Mouse (Mus musculus): ENCODE measurements around the gene Olfr584. TPM values are rescaled to one million over a fixed set of nuclear protein-coding genes. Genes with fewer than 3 reads are reported as not detected.

Olfr584 gene
- not detected in 3 replicates for total RNA-seq (2017)

DNA sequence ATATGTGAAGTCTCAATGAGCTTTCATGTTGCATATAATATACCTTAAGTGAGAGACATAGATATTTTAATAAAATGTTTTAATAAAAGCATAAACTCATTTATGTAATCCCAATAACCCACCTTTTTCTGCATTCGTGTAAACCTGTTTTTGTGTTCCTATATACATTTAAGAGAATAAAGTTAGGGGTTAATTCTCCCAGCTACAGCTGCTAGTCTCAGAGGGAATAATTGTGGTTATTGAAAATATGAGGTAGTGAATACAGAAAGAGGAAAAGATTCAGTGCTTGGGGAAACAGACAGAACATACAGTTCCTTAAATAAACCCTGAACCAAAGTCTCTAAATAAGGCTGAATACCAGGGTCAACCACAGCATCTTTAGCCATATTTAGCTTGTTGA lies at the start of gene Olfr584:
TSS of gene Olfr584 (plus strand) at position 301 of the 400 bp plus-strand sequence.
- no peak for ATAC-seq (replicated peaks; ENCODE audit: insufficient number of reproducible peaks, low FRiP score, low TSS enrichment, poor library complexity, severe bottlenecking)

DNA sequence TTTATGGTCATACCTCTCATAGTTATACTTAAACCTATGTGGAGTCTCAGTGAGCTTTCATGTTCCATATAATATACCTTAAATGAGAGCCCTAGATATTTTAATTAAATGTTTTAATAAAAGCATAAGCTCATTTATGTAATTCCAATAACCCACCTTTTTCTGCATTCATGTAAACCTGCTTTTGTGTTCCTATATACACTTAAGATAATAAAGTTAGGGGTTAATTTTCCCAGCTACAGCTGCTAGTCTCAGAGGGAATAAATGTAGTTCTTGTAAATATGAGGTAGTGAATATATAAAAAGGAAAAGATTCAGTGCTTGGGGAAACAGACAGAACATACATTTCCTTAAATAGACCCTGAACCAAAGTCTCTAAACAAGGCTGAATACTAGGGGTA lies 44.0 kb upstream of the Olfr584 start, which contains the start of gene Olfr582:
TSS of gene Olfr582 (plus strand) at position 301 of the 400 bp plus-strand sequence.
- ATAC-seq (replicated peaks; ENCODE audit: insufficient number of reproducible peaks, low FRiP score, low TSS enrichment, poor library complexity, severe bottlenecking) = no peak

DNA sequence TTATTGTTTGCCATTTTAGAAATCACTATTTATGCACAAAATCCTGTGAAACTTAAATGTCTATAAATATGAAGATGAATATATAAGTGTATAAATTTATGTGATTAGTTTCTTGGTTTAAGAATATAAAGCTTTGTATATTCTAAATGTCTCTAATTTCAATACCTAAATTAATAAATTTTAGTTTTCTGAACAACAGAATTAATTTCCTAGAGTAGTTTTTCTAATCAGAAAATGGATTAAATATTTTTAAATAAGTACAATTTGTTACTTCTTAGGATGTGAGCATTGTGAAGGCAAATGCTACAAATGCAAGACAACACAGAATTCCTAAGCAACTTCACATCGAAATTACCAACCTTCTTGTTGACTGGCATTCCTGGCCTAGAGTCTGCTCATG lies 30.7 kb upstream of the Olfr584 start, which contains the start of gene Olfr583:
TSS of gene Olfr583 (plus strand) at position 301 of the 400 bp plus-strand sequence.
- ATAC-seq (replicated peaks; ENCODE audit: insufficient number of reproducible peaks, low FRiP score, low TSS enrichment, poor library complexity, severe bottlenecking) = no peak

DNA sequence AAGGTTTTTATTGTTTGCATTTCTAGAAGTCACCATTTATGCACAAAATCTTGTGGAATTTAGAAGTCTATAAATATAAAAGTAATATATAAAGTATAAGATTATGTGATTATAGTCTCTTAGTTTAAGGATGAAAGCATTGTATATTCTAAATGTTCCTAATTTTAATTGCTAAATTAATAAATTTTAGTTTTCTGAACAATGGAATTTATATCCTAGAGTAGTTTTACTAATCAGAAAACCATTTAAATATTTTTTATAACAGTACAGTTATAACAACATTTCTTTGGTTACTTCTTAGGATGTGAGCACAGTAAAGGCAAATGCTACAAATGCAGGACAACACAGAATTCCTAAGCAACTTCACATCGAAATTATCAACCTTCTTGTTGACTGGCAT lies 15.7 kb downstream of the Olfr584 start, which contains the start of gene Olfr585:
TSS of gene Olfr585 (plus strand) at position 301 of the 400 bp plus-strand sequence.
- ATAC-seq (replicated peaks; ENCODE audit: insufficient number of reproducible peaks, low FRiP score, low TSS enrichment, poor library complexity, severe bottlenecking) = no peak

DNA sequence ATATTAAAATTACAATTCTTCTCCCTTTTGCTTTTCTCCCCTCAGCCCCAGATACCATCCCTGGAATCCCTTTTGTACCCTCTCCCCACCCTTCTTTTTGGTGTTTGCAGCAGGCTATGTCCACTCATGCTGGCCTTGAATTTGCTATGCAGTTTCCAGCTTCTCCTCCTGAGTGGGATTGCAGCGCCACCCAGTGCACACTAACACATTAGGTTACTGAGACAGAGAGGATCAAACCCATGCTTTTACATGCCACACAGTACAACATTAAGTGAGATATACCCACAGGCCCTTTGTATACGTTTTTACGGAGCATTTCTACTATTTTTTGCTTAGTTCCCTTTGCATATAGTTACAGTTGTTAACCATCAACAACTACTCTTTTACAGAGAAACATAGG lies 37.7 kb downstream of the Olfr584 start:
- no peak for ATAC-seq (replicated peaks; ENCODE audit: insufficient number of reproducible peaks, low FRiP score, low TSS enrichment, poor library complexity, severe bottlenecking)

DNA sequence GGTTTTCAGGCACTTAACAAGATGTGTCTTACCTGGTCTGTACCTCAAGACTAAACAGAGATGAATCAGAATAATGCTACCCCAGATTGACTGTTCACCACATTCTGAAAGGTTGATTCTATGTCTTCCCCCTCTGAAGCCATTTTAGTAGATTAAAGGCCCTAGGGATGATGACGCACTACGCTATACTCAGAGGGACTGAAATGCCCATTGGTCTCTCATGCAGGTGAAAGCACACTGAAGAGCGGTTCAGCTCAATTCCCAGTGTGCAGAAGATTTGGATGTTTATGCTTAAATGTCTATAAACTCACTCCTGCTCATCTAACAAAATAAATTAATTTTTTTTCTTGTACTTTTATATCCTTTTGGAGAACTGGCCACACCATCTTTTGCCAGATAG lies 43.9 kb downstream of the Olfr584 start, which contains the start of gene Olfr586:
TSS of gene Olfr586 (minus strand) at position 101 of the 400 bp plus-strand sequence.
- ATAC-seq (replicated peaks; ENCODE audit: insufficient number of reproducible peaks, low FRiP score, low TSS enrichment, poor library complexity, severe bottlenecking) = no peak

Other genes with a start within 250 kb of the Olfr584 start
- not detected in 3 replicates for gene Olfr566, start 223.1 kb upstream of the Olfr584 start, total RNA-seq (2017)
- not detected in 3 replicates for gene Olfr568, start 204.8 kb upstream of the Olfr584 start, total RNA-seq (2017)
- gene Olfr569, start 191.0 kb upstream of the Olfr584 start, total RNA-seq (2017) = not detected in 3 replicates
- not detected in 3 replicates for gene Olfr570, start 187.3 kb upstream of the Olfr584 start, total RNA-seq (2017)
- not detected in 3 replicates for gene Olfr571, start 164.3 kb upstream of the Olfr584 start, total RNA-seq (2017)
- not detected in 3 replicates for gene Olfr572, start 157.5 kb upstream of the Olfr584 start, total RNA-seq (2017)
- gene Olfr573-ps1, start 139.3 kb upstream of the Olfr584 start, total RNA-seq (2017) = not detected in 3 replicates
- not detected in 3 replicates for gene Olfr574, start 133.4 kb upstream of the Olfr584 start, total RNA-seq (2017)
- gene Olfr575, start 123.1 kb upstream of the Olfr584 start, total RNA-seq (2017) = not detected in 3 replicates
- gene Olfr576, start 119.2 kb upstream of the Olfr584 start, total RNA-seq (2017) = not detected in 3 replicates
- not detected in 3 replicates for gene Olfr577, start 105.9 kb upstream of the Olfr584 start, total RNA-seq (2017)
- gene Olfr578, start 92.6 kb upstream of the Olfr584 start, total RNA-seq (2017) = not detected in 3 replicates
- not detected in 3 replicates for gene Olfr582, start 43.9 kb upstream of the Olfr584 start, total RNA-seq (2017)
- gene Olfr583, start 30.6 kb upstream of the Olfr584 start, total RNA-seq (2017) = not detected in 3 replicates
- gene Olfr585, start 15.8 kb downstream of the Olfr584 start, total RNA-seq (2017) = 1.3 TPM in 1 of 3 replicates, not detected in the others
- not detected in 3 replicates for gene Olfr586, start 43.8 kb downstream of the Olfr584 start, total RNA-seq (2017)
- not detected in 3 replicates for gene Olfr588-ps1, start 59.0 kb downstream of the Olfr584 start, total RNA-seq (2017)
- gene Olfr589, start 74.5 kb downstream of the Olfr584 start, total RNA-seq (2017) = not detected in 3 replicates
- not detected in 3 replicates for gene Olfr591, start 96.5 kb downstream of the Olfr584 start, total RNA-seq (2017)
- 0.10 TPM in 1 of 3 replicates, not detected in the others for gene Olfr592, start 102.9 kb downstream of the Olfr584 start, total RNA-seq (2017)
- not detected in 3 replicates for gene Olfr593, start 130.0 kb downstream of the Olfr584 start, total RNA-seq (2017)
- not detected in 3 replicates for gene Olfr594, start 135.1 kb downstream of the Olfr584 start, total RNA-seq (2017)
- not detected in 3 replicates for gene Usp17ld, start 170.6 kb downstream of the Olfr584 start, total RNA-seq (2017)
- not detected in 3 replicates for gene Olfr596, start 223.8 kb downstream of the Olfr584 start, total RNA-seq (2017)
- not detected in 3 replicates for gene Olfr597, start 234.4 kb downstream of the Olfr584 start, total RNA-seq (2017)
- not detected in 3 replicates for gene Olfr598, start 241.7 kb downstream of the Olfr584 start, total RNA-seq (2017)

All from monocyte, adult 5-6 weeks (primary cell).